Mouse (Mus musculus) E14TG2a.4 (cell line): Measurements from ENCODE around the gene Syde1.

Experiments
- CTCF ChIP-seq: conservative IDR thresholded peaks from 2 replicates; pipeline ENCODE4 v1.5.1; 2014; ENCODE audit warnings: low read length
- NANOG ChIP-seq: IDR thresholded peaks from 2 replicates; pipeline ENCODE4 v1.6.1; 2014; ENCODE audit warnings: borderline replicate concordance, low read length, mixed read lengths

DNA sequence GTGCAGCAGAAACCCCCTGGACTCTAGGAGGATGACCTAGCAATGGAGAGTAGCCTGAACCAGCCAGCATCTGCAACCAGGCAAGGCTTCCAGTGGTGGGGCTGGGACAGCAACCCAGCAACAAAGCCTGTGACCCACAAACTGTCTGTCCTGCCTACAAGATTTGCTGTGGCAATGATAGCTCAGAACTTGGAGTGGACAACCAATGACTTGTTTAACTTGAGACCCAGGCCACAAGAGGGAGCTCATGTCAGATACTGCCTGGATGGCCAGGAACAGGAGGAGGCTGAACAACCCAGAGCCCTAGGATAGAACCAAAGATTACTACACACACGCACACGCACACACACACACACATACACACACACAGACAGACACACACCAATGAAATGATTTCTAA, 50.8 kb downstream of the Syde1 start:
- no peak for TF ChIP-seq NANOG
- TF ChIP-seq CTCF: no peak
